Mouse (Mus musculus) neural tube, embryonic 14.5 days (tissue): ENCODE results near the gene Tmem30a. TPM values are rescaled to one million over a fixed set of nuclear protein-coding genes. Genes with fewer than 3 reads are reported as not detected.

Experiments used
- ATAC-seq: fragments of 200-750 bp; cut with Nextera tagmentation; 2 replicates; pipeline ENCODE4 v1.8.0; 2017; ENCODE audit warnings: low read depth, mild to moderate bottlenecking, moderate TSS enrichment, moderate library complexity
- H3K27ac ChIP-seq: fragments of 300-500 bp; sonication (generic); 2 replicates; pipeline ENCODE4 v1.5.1; 2014; ENCODE audit warnings: low read depth, mild to moderate bottlenecking, control low read depth, low read length, moderate library complexity, mixed read lengths
- H3K27me3 ChIP-seq: fragments of 300-500 bp; sonication (generic); 2 replicates; pipeline ENCODE4 v1.6.1; 2014; ENCODE audit warnings: low read length; ENCODE audit not compliant: control insufficient read depth, insufficient read depth
- H3K36me3 ChIP-seq: fragments of 300-500 bp; sonication (generic); 2 replicates; pipeline ENCODE4 v1.6.1; 2014; ENCODE audit warnings: low read length, mixed read lengths; ENCODE audit not compliant: control insufficient read depth, insufficient read depth
- H3K4me1 ChIP-seq: fragments of 300-500 bp; sonication (generic); 2 replicates; pipeline ENCODE4 v1.6.1; 2014; ENCODE audit warnings: low read length; ENCODE audit not compliant: control insufficient read depth, insufficient read depth
- H3K4me2 ChIP-seq: fragments of 300-500 bp; sonication (generic); 2 replicates; pipeline ENCODE4 v1.6.1; 2014; ENCODE audit warnings: mild to moderate bottlenecking, low read depth, low read length, control low read depth
- H3K4me3 ChIP-seq: fragments of 300-500 bp; sonication (generic); 2 replicates; pipeline ENCODE4 v1.5.1; 2014; ENCODE audit warnings: low read depth, low read length, control low read depth, mixed read lengths
- H3K9ac ChIP-seq: fragments of 300-500 bp; sonication (generic); replicated peaks from 2 replicates; pipeline ENCODE4 v1.6.1; 2014; ENCODE audit warnings: low read depth, mild to moderate bottlenecking, control low read depth, low read length, mixed read lengths
- H3K9me3 ChIP-seq: fragments of 300-500 bp; sonication (generic); 2 replicates; pipeline ENCODE4 v1.6.1; 2016; ENCODE audit warnings: low read length; ENCODE audit not compliant: control insufficient read depth
- WGBS: fragments of 180-500 bp; shearing (Covaris S2); extraction: QIAGEN DNeasy Blood & Tissue Kit; methylation state at CpG from one replicate; pipeline ENCODE4 v1.1.7; 2014; 5-methylcytosine and 5-hydroxymethylcytosine counted together
- polyA plus RNA-seq: library from polyadenylated mRNA; unstranded; fragments of >200 nt; fragmentation: Nextera tagmentation; extraction: Ambion mirVana; gene quantifications from 2 replicates; pipeline ENCODE4 v1.2.1, GENCODE M21; 2014

The Tmem30a gene
- polyA plus RNA-seq, 1 experiment from 2014 or later: 124 TPM

DNA sequence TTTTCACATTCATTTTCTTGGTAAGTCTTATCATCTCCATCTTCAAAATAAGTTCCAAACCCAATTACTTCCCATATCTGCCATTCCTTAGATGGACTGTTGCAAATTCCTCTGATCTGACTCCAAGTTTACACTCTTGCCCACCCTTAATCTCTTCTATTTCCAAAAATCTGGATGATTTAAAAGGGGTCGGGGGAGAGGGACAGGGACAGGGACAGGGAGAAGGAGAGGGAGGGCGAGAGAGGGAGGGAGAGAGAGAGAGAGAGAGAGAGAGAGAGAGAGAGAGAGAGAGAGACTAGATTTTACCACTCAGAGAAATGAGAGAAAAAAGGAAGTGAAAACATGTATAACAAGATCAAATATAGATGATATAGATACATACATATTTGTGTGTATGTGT, 30.5 kb upstream of the Tmem30a start:
- Histone ChIP-seq H3K27ac (no peak overlapping the region), H3K4me1 (no peaks in the 10 kb centered on the region), H3K4me2 (no peak overlapping the region), H3K9ac (no peak overlapping the region), H3K4me3 (no peak overlapping the region), H3K27me3 (no peaks in the 10 kb centered on the region), H3K9me3 (no peaks in the 10 kb centered on the region), H3K36me3 (no peaks in the 10 kb centered on the region)
- WGBS: 35% methylated on average over 2 of the region's 2 CpGs
- no peak for ATAC-seq

DNA sequence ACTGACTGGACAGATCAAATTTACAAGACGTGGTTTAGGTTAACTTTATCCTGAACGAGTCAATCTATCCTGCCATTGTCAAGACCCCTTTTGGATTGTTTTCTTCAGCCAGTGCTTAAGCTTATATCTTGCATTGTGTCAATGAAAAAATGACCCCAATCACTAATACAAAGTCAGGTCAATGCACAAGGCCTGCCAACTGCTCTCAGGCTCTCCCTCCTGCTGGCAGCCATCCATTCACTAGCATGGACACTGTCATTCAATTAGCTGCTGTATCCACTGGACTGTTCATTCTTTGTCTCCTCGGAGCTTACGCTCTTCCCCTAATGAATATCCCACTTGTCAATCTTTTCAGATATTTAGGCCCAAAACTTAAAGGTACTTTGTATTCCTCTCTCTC, 30.1 kb upstream of the Tmem30a start:
- no peaks in the 10 kb centered on the region for H3K27me3 ChIP-seq
- no peaks in the 10 kb centered on the region for H3K36me3 ChIP-seq
- no peak overlapping the region for H3K4me2 ChIP-seq
- H3K9me3 ChIP-seq: no peaks in the 10 kb centered on the region
- no peaks in the 10 kb centered on the region for H3K4me1 ChIP-seq
- H3K9ac ChIP-seq: no peak overlapping the region
- H3K27ac ChIP-seq: no peak overlapping the region
- WGBS: 18% methylated on average over 4 of the region's 4 CpGs
- H3K4me3 ChIP-seq: no peak overlapping the region
- no peak for ATAC-seq

DNA sequence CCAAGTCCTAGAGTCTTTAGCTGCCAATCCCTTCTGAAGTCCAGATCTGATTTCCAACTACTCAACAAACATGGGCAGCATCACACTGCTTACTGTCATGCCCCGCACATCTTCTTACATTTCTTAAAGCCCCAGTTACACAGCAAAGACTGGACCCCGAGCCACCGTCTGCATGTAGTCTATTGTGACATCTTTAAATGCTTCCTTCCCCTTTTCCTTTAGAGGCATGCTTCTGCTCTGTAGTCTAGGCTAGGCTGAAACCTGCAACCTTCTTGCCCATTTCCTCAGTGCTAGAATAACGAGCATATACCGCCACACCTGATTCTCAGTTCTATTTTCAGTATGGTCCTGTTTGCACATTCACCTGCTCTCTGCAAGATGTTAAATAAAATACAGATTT, 23.2 kb upstream of the Tmem30a start:
- no peak for ATAC-seq
- Histone ChIP-seq H3K27me3 (no peaks in the 10 kb centered on the region), H3K9me3 (no peaks in the 10 kb centered on the region), H3K4me3 (no peak overlapping the region), H3K4me1 (no peaks in the 10 kb centered on the region), H3K36me3 (no peaks in the 10 kb centered on the region), H3K27ac (no peak overlapping the region), H3K9ac (no peak overlapping the region), H3K4me2 (no peak overlapping the region)
- 93% methylated on average over 5 of the region's 5 CpGs for WGBS

DNA sequence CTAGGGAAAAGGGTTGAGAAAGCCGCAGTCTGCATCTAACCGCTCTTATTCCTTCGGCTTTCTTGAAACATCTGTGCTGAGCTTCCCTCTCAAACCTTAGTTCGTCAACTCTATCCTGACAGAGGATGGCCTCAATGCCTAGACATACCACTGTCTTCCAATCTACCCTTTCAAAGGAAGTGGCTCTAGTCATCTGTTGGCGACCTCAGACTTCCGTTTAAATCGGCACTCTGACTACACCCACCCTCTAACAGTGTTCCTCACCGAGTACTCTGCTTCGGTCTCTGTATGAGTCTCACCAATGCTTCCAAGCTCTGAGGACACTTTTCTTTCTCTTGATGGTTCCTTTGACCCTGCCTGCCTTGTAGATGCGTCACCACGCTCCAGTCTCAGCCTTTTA, 22.7 kb upstream of the Tmem30a start:
- Histone ChIP-seq H3K27ac (no peak overlapping the region), H3K9ac (no peak overlapping the region), H3K9me3 (no peaks in the 10 kb centered on the region), H3K4me1 (no peaks in the 10 kb centered on the region), H3K4me3 (no peak overlapping the region), H3K36me3 (no peaks in the 10 kb centered on the region), H3K4me2 (no peak overlapping the region), H3K27me3 (no peaks in the 10 kb centered on the region)
- 95% methylated on average over 11 of the region's 11 CpGs for WGBS
- no peak for ATAC-seq

DNA sequence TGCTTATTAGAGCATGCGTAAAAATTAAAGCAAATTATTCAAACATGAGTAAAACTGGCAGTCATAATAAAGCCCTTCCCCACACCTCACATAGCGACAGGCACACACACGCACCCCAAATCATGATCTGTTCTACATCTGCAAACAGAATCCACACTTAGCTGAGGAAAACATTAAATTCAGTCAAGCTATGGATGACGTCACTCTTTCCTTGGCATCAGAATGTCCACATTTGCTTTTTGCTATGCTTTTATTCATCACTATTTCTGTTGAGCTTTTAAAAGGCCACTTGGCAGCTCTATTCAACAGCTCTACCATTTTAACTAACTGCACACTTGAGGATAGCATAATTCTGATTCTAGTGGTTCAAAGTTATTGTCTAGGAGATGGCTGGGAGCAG, 21.3 kb upstream of the Tmem30a start:
- no peak for ATAC-seq
- 89% methylated on average over 4 of the region's 4 CpGs for WGBS

DNA sequence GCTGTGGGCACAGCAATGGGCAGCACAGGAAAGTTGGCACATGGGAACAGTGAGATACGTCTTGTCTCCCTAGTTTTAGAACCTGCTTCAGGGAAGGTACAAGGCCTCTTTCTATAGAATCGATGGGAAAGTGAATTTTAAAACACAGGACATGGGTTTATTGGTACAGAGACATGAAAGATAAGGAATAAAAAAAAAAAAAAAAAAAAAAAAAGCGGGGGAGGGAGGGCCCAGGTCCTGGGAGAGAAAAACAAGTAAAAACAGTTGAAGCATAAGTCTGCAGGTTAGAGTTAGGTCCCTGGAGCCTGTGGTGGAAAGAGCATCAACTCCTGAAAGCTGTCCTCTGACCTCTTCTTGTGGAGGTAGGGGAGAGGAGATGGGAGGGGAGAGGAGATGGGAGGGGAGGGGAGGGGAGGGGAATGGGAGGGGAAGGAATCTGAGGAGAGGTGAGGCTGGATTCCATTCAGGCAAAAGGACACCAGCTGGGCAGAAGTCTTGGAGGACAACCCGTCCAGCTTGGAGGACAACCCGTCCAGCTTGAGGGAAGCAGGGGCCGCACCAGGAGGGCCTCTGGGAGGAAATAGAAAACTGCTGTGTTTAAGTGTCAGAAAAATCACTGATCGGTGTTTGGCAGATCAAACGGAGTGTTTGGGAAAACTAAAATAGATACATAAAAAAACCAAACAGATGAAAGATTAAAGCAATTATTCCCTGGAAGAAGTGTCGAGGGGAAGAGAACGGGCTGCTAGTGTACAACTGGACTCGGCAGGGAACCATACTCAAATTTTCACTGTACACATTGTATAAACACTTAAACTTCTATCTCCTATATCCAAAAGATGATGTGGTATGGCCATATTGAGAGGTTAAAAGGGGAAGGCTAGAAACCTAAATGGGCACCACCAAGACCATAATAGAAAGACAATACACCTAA, 17.9 kb upstream of the Tmem30a start:
- no peaks in the 10 kb centered on the region for H3K4me1 ChIP-seq
- no peak overlapping the region for H3K4me2 ChIP-seq
- H3K9ac ChIP-seq: no peak overlapping the region
- no peak overlapping the region for H3K27ac ChIP-seq
- no peaks in the 10 kb centered on the region for H3K9me3 ChIP-seq
- H3K27me3 ChIP-seq: no peaks in the 10 kb centered on the region
- H3K4me3 ChIP-seq: no peak overlapping the region
- H3K36me3 ChIP-seq: no peaks in the 10 kb centered on the region
- no peak for ATAC-seq
- 83% methylated on average over 10 of the region's 11 CpGs for WGBS

More for the DNA sequence above, 21.3 kb upstream of the Tmem30a start:
- H3K9ac ChIP-seq: no peak overlapping the region
- H3K4me1 ChIP-seq: no peaks in the 10 kb centered on the region
- no peak overlapping the region for H3K4me2 ChIP-seq
- no peaks in the 10 kb centered on the region for H3K9me3 ChIP-seq
- H3K36me3 ChIP-seq: no peaks in the 10 kb centered on the region
- H3K27ac ChIP-seq: no peak overlapping the region
- no peaks in the 10 kb centered on the region for H3K27me3 ChIP-seq
- H3K4me3 ChIP-seq: no peak overlapping the region

DNA sequence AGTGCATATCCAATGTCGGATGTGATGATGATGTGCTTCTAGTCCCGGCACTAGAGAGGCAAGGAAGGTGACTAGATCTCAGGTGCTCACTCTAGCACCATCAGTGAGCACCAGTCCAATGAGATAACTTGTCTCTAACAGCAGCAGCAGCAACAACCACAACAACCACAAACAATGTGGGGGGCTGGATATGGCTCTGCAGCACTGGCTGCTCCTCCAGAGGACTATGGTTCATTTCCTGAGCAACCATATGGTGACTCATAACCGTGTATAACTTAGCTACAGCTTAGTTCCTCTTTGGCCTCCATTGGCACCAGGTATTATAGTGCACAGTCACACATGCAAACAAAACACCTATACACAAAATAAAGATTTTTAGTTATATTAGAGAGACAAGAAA, 17.2 kb upstream of the Tmem30a start:
- no peak for ATAC-seq

DNA sequence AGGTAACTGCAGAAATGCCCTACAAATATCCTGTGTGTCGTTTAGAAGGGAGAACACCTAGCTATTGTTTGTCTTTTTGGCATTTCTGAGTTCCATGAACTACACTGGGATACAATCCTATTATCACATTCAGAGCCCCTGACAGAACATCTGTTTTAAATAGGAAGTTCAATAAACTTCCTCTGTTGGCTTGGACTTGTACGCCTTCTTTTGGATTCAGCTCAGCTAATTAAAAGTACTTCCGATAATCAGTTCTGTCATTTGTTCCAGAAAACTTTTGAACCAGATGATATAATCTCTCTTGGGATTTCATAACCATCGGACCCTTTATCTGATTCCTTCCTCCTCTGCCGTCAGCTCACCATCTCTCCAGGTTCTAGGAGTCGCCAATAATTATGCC, 16.1 kb upstream of the Tmem30a start:
- Histone ChIP-seq H3K27ac (no peak overlapping the region), H3K4me2 (no peak overlapping the region), H3K4me1 (no peaks in the 10 kb centered on the region), H3K27me3 (no peaks in the 10 kb centered on the region), H3K9ac (no peak overlapping the region), H3K4me3 (no peak overlapping the region), H3K9me3 (no peaks in the 10 kb centered on the region), H3K36me3 (no peaks in the 10 kb centered on the region)
- 78% methylated on average over 6 of the region's 6 CpGs for WGBS
- ATAC-seq: no peak

More for the DNA sequence above, 17.2 kb upstream of the Tmem30a start:
- Histone ChIP-seq H3K9me3 (no peaks in the 10 kb centered on the region), H3K27me3 (no peaks in the 10 kb centered on the region), H3K4me1 (no peaks in the 10 kb centered on the region), H3K9ac (no peak overlapping the region), H3K36me3 (no peaks in the 10 kb centered on the region), H3K4me3 (no peak overlapping the region), H3K27ac (no peak overlapping the region), H3K4me2 (no peak overlapping the region)
- WGBS: 85% methylated on average over 3 of the region's 3 CpGs

DNA sequence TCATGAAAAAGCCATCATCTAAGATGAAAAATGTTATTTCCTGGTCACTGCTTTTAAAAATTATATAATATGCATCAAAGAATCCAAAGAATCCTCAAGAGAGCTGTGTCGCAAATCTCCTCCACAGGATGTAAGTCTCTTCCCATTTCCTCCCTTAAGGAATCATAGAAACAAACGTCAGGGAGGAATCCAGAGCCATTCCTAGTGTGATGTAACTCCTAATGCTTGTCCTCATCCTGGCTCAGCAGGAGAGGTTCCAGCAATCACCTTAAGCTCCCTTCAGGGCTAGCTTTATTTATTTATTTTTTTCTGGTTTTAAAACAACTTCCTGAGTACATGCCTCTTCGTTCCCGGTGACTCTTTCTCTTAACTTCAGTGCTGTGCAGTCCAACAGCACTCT, 13.9 kb upstream of the Tmem30a start:
- H3K36me3 ChIP-seq: no peaks in the 10 kb centered on the region
- no peaks in the 10 kb centered on the region for H3K27me3 ChIP-seq
- no peak overlapping the region for H3K4me3 ChIP-seq
- no peak overlapping the region for H3K4me2 ChIP-seq
- H3K9ac ChIP-seq: no peak overlapping the region
- H3K27ac ChIP-seq: no peak overlapping the region
- no peak for ATAC-seq
- 63% methylated on average over 4 of the region's 4 CpGs for WGBS
- H3K4me1 ChIP-seq: no peaks in the 10 kb centered on the region
- H3K9me3 ChIP-seq: no peaks in the 10 kb centered on the region
